In the genomic region with DNA sequence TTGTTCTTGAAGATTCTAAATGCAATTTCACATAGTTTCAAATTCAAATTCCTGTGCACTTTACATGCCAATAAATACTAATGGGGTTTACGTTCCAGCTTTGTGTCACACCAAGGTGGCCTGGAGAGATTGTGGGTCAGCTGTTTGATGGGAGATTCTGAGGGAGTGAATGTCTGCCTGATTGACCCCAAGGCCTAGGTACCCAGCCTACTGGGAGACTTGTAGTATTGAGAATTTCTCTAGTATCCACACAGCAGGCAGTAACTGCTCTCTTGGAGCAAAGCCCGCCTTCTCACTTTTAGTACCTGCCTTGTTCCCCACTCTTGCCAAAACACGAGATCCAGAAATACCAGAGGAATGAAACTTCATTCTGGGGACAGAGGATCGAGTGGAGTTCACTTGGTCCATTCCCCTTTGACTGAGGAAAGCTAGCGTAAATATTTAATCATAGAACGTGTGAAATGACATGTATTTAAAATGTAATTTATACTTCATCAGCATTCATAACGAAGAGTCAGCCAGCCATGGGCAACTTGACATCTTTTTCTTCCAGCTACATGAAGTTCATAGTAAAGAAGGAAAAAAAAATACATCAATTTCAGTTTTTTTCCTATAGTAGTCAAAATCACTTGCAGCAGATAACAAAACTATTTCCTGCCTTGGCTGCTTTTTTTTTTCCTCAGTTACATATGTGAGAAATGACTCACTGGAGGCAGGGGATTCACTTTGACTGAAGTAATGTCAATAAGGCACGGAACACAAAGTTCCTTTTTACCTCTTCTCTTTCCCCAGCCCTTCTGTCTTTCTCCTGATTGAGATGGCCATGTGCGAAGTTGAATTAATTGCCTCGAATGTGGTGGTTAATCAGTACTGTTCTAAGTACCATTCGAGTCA, we compare ENCODE assay signal across 11 mouse cellular contexts. TPM values are rescaled to one million over a fixed set of nuclear protein-coding genes. Genes with fewer than 3 reads are reported as not detected.
DNase-seq lines count a peak whose midpoint lies in the region; ATAC-seq and TF ChIP-seq lines count a peak whose summit lies in the region.
"Had no signal": no experiment of that assay in that cellular context is flagged by ENCODE, and none has a peak within 500 bp of the region (broad histone marks: within the 10 kb centered on the region; RNA-seq: fewer than 3 reads in every experiment).

No protein-coding gene starts in this region.

- H3K79me2 ChIP-seq in liver, adult 2 months (ENCODE audit: control insufficient read depth, insufficient read depth, low read length), result peaks cover 9% of the 10 kb centered on the region; the same call in 1 of the 2 replicates

- no peak overlapping the region for H3K9ac ChIP-seq in liver, adult 2 months (ENCODE audit: low read depth, low read length)
- H3K9ac ChIP-seq in liver, embryonic 12.5 days, result no peak overlapping the region
- H3K9ac ChIP-seq: embryonic facial prominence, embryonic 15.5 days; hindbrain, embryonic 14.5 days had no signal

- H3K4me2 ChIP-seq in liver, embryonic 12.5 days, result no peak overlapping the region
- H3K4me2 ChIP-seq: embryonic facial prominence, embryonic 15.5 days; hindbrain, embryonic 14.5 days had no signal

- TF ChIP-seq CTCF in liver, adult 2 months (IDR thresholded peaks at IDR 0.05; ENCODE audit: low read depth, low read length), result no peak

- ATAC-seq in liver, embryonic 12.5 days, result no peak

- H3K4me3 ChIP-seq in liver, adult 2 months (ENCODE audit: insufficient read depth, low read depth, low read length), result no peak overlapping the region
- no peak overlapping the region for H3K4me3 ChIP-seq in liver, embryonic 12.5 days
- H3K4me3 ChIP-seq: embryonic facial prominence, embryonic 15.5 days had no signal

- no peak for TF ChIP-seq POLR2A in liver, adult 2 months (IDR thresholded peaks at IDR 0.05; ENCODE audit: extremely low read depth, insufficient read depth, low read length)

- H3K4me1 ChIP-seq in liver, adult 2 months (ENCODE audit: control insufficient read depth, insufficient read depth, low read length), result peaks cover 4% of the 10 kb centered on the region
- H3K4me1 ChIP-seq in liver, embryonic 12.5 days, result peaks cover 22% of the 10 kb centered on the region

- DNase-seq in liver, adult 2 months (ENCODE audit: extremely low read depth, low read depth, low spot score), result peak; percentile 39
- DNase-seq in Muller cell, postnatal 12 days (ENCODE audit: inconsistent ontology term), result peak; percentile 72
- DNase-seq in kidney, adult 11 months, result peak; percentile 71
- peak; percentile 49 for DNase-seq in lung, postnatal 25 days (ENCODE audit: low spot score)
- no peak for DNase-seq in frontal cortex, adult 2 months (ENCODE audit: extremely low spot score in 1 of 2, low spot score in 1 of 2)
- DNase-seq in cerebellum, postnatal 25 days, result no peak
- no peak for DNase-seq in frontal cortex, postnatal 10 days (ENCODE audit: low spot score in 2 of 2)
- DNase-seq: left cerebral cortex, postnatal 4 days had no signal

- H3K27ac ChIP-seq in liver, adult 2 months (replicated peaks; ENCODE audit: insufficient read depth, low read depth, low read length), result no peak overlapping the region
- H3K27ac ChIP-seq in liver, embryonic 12.5 days, result no peak overlapping the region; the same call in 1 of the 2 replicates
- H3K27ac ChIP-seq: embryonic facial prominence, embryonic 15.5 days; hindbrain, embryonic 14.5 days had no signal

- no peaks in the 10 kb centered on the region for H3K9me3 ChIP-seq in liver, embryonic 12.5 days (replicated peaks)
- H3K9me3 ChIP-seq: embryonic facial prominence, embryonic 15.5 days had no signal

- H3K27me3 ChIP-seq in liver, adult 2 months (ENCODE audit: control insufficient read depth, insufficient read depth, low read length), result no peaks in the 10 kb centered on the region
- no peaks in the 10 kb centered on the region for H3K27me3 ChIP-seq in liver, embryonic 12.5 days (replicated peaks)
- H3K27me3 ChIP-seq: embryonic facial prominence, embryonic 15.5 days had no signal

- WGBS in liver, adult 2 months, result 71% methylated on average over 11 of the region's 11 CpGs
- 56% methylated on average over 11 of the region's 11 CpGs for WGBS in liver, embryonic 12.5 days (ENCODE audit: insufficient replicate concordance)

- no peaks in the 10 kb centered on the region for H3K36me3 ChIP-seq in liver, adult 2 months (ENCODE audit: control insufficient read depth, insufficient read depth, low read length)
- no peaks in the 10 kb centered on the region for H3K36me3 ChIP-seq in liver, embryonic 12.5 days
- H3K36me3 ChIP-seq: embryonic facial prominence, embryonic 15.5 days had no signal

RNA-seq across cellular contexts. Expression of a gene that starts 52.0 kb away (rescaled TPM):
- 1.8 and 2.5 TPM in 2 replicates for total RNA-seq in liver, adult 2 months (2014; rRNA removed)
- 1.3 and 1.6 TPM in 2 replicates for polyA plus RNA-seq in liver, adult 2 months (2012; rRNA removed)
- 2.8 and 3.2 TPM in 2 replicates for polyA plus RNA-seq in liver, embryonic 12.5 days (2016; fragmentation: Nextera tagmentation; extraction: Ambion mirVana)
- 15.8 and 19.4 TPM in 2 replicates for polyA plus RNA-seq in frontal cortex, adult 2 months (2012; rRNA removed)

Comparison
In these comparisons a context has a peak if more than half of its experiments do, and no peak if none do; other contexts are left out.
1. DNase-seq: peak in liver, adult 2 months (single experiment), Muller cell, postnatal 12 days (single experiment), kidney, adult 11 months (single experiment) and lung, postnatal 25 days (single experiment); none in frontal cortex, adult 2 months (0 of 2), cerebellum, postnatal 25 days (0 of 2) and frontal cortex, postnatal 10 days (0 of 2).